In genomic region chr3:97978710-97979109, GRCm38 (mm10) we compare ENCODE assay signal across 20 mouse cellular contexts. TPM values are rescaled to one million over a fixed set of nuclear protein-coding genes. Genes with fewer than 3 reads are reported as not detected.
DNase-seq lines count a peak whose midpoint lies in the region; ATAC-seq and TF ChIP-seq lines count a peak whose summit lies in the region.
"Had no signal": no experiment of that assay in that cellular context is flagged by ENCODE, and none has a peak within 500 bp of the region (broad histone marks: within the 10 kb centered on the region; RNA-seq: fewer than 3 reads in every experiment).

No protein-coding gene starts in this region.

- H3K4me1 ChIP-seq in bone marrow, adult 2 months (ENCODE audit: control insufficient read depth, insufficient read depth, low read length), result peaks cover 4% of the 10 kb centered on the region; the same call in 1 of the 2 replicates
- H3K4me1 ChIP-seq: embryonic facial prominence, embryonic 15.5 days; heart, embryonic 15.5 days had no signal

- ATAC-seq in megakaryocyte progenitor cell, adult 5-6 weeks (replicated peaks; ENCODE audit: poor library complexity), result peak; percentile 75
- ATAC-seq: forebrain, embryonic 14.5 days had no signal

- no peak for TF ChIP-seq POLR2A in bone marrow, adult 2 months (IDR thresholded peaks at IDR 0.05; ENCODE audit: borderline replicate concordance, control insufficient read depth, low read depth, low read length)

- H3K4me3 ChIP-seq in bone marrow, adult 2 months (replicated peaks; ENCODE audit: control insufficient read depth, low read depth, low read length), result peak overlapping the region; percentile 57
- H3K4me3 ChIP-seq: embryonic facial prominence, embryonic 15.5 days; erythroblast, embryonic 14.5 days; forebrain, embryonic 10.5 days; heart, adult 2 months; heart, embryonic 15.5 days had no signal

- H3K27ac ChIP-seq in bone marrow, adult 2 months (ENCODE audit: control insufficient read depth, insufficient read depth, low read depth, low read length, poor library complexity), result peak overlapping the region; percentile 44; the same call in 1 of the 2 replicates
- H3K27ac ChIP-seq: embryonic facial prominence, embryonic 15.5 days; forebrain, embryonic 10.5 days; heart, adult 2 months; heart, embryonic 15.5 days; hindbrain, embryonic 14.5 days had no signal

- 34% methylated on average over 2 of the region's 2 CpGs for WGBS in bone marrow, adult 2 months

- TF ChIP-seq CTCF in bone marrow, adult 2 months (IDR thresholded peaks at IDR 0.05; ENCODE audit: control insufficient read depth, insufficient read depth, low read length), result no peak

- DNase-seq in lung, postnatal 36 days, result peak; percentile 64
- no peak for DNase-seq in lung, postnatal 4 days
- DNase-seq in spleen, postnatal 36 days (ENCODE audit: low spot score in 2 of 2), result peak; percentile 78 to 82
- DNase-seq in gastrocnemius, postnatal 25 days, result no peak
- no peak for DNase-seq in thymus, postnatal 36 days
- no peak for DNase-seq in cerebellum, postnatal 10 days
- DNase-seq: adrenal gland, postnatal 10 days; cerebellum, adult 11-12 months; cerebellum, adult 9-11 months; embryo, embryonic 11 days; heart, postnatal 14 days had no signal

RNA-seq across cellular contexts. Expression of gene Notch2, which starts 34.6 kb away (rescaled TPM):
- 10.0 and 22.9 TPM in 2 replicates for polyA plus RNA-seq in bone marrow, adult 2 months (2011; ENCODE audit: insufficient read depth, insufficient read length, low replicate concordance, missing spikeins)
- 23.5 and 23.6 TPM in 2 replicates for total RNA-seq in megakaryocyte progenitor cell, adult 5-6 weeks (2015)
- total RNA-seq in megakaryocyte progenitor cell, adult 5-6 weeks (2017), result 20.9 and 21.8 TPM in 2 replicates
- total RNA-seq in gastrocnemius, postnatal 25 days (2021), result 10 to 100 TPM in 1 of 2 experiments, 1 to 10 TPM in 1; 9.9 to 10.3 TPM

Comparison
In these comparisons a context has a peak if more than half of its experiments do, and no peak if none do; other contexts are left out.
1. DNase-seq: peak in lung, postnatal 36 days (single experiment) and spleen, postnatal 36 days (2 of 2); none in lung, postnatal 4 days (0 of 2), gastrocnemius, postnatal 25 days (single experiment), thymus, postnatal 36 days (0 of 2) and cerebellum, postnatal 10 days (0 of 2).